Mouse (Mus musculus) spleen, adult 2 months (tissue): ENCODE results near the gene Impdh1. TPM values are rescaled to one million over a fixed set of nuclear protein-coding genes. Genes with fewer than 3 reads are reported as not detected.

Source experiments
- DNase-seq, 2 experiments: peaks; one replicate each; pipeline versions ENCODE4 v3.0.0 to v3.0.0-alpha.2; 2012 to 2021; ENCODE audit warnings: low spot score in 2 of 2, low read depth in 1 of 2
- H3K27ac ChIP-seq: fragments of 200-500 bp; 2 replicates; pipeline ENCODE4 v1.5.1; 2012; ENCODE audit warnings: low read length, inconsistent platforms; ENCODE audit not compliant: insufficient read depth
- H3K27me3 ChIP-seq: fragments of 200-500 bp; 2 replicates; pipeline ENCODE4 v1.6.1; 2012; ENCODE audit warnings: mild to moderate bottlenecking, moderate library complexity, low read length, inconsistent platforms; ENCODE audit not compliant: control insufficient read depth, insufficient read depth
- H3K36me3 ChIP-seq: fragments of 200-500 bp; 2 replicates; pipeline ENCODE4 v1.6.1; 2012; ENCODE audit warnings: mild to moderate bottlenecking, low read length, inconsistent platforms; ENCODE audit not compliant: control insufficient read depth, insufficient read depth
- H3K4me1 ChIP-seq: fragments of 200-500 bp; 2 replicates; pipeline ENCODE4 v1.6.1; 2011; ENCODE audit warnings: inconsistent platforms; ENCODE audit not compliant: control insufficient read depth, insufficient read depth, insufficient read length
- H3K4me3 ChIP-seq: fragments of 200-500 bp; 2 replicates; pipeline ENCODE4 v1.5.1; 2011; ENCODE audit warnings: mild to moderate bottlenecking, inconsistent platforms; ENCODE audit not compliant: insufficient read depth, insufficient read length; ENCODE audit errors: extremely low read depth
- CTCF ChIP-seq: fragments of 200-500 bp; IDR thresholded peaks from 2 replicates; pipeline ENCODE4 v1.5.1; 2011; ENCODE audit warnings: mild to moderate bottlenecking, inconsistent platforms; ENCODE audit not compliant: insufficient read depth, insufficient read length, insufficient replicate concordance; ENCODE audit errors: extremely low read depth
- POLR2A ChIP-seq: fragments of 200-500 bp; IDR thresholded peaks from 2 replicates; pipeline ENCODE4 v1.6.1; 2011; ENCODE audit warnings: low read depth, low read length, inconsistent platforms
- WGBS: fragments of 180-500 bp; shearing (Covaris S2); methylation state at CpG from one replicate; pipeline ENCODE4 v1.1.7; 2018; 5-methylcytosine and 5-hydroxymethylcytosine counted together
- polyA plus RNA-seq: library from polyadenylated mRNA; depleted of rRNA; stranded (reverse); fragments of >200 nt; gene quantifications from 2 replicates; pipeline ENCODE4 v1.2.3, GENCODE M21; 2012

The Impdh1 gene
- polyA plus RNA-seq, 1 experiment: 40.7 TPM

DNA sequence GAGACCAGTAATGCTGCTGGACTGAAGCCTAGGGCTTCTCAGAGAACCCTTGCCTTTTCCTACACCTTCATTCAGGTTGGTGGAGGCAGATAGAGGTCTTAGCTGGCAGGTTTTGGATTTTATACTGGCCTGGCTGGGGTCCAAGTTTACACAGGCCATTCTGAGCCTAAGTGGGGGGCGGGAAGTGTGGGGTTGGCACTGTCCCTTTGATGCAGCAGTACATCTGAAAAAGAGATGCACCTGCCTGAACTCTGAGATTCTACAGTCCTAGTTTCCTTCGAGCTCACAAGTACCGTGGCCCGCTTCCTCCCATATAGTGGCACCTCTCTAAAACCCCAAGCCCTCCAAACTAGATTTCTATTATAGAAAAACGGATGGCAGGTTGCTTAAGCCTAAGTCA is 1.4 kb downstream of the Impdh1 start:
- H3K36me3 ChIP-seq: no peaks in the 10 kb centered on the region
- 13% methylated on average over 5 of the region's 5 CpGs for WGBS
- peaks cover 9% of the 10 kb centered on the region for H3K4me1 ChIP-seq
- DNase-seq: no peak
- H3K27ac ChIP-seq: peak overlapping the region; percentile 70; the same call in 1 of the 2 replicates
- no peak overlapping the region for H3K4me3 ChIP-seq
- no peak for TF ChIP-seq CTCF
- TF ChIP-seq POLR2A: no peak
- no peaks in the 10 kb centered on the region for H3K27me3 ChIP-seq

DNA sequence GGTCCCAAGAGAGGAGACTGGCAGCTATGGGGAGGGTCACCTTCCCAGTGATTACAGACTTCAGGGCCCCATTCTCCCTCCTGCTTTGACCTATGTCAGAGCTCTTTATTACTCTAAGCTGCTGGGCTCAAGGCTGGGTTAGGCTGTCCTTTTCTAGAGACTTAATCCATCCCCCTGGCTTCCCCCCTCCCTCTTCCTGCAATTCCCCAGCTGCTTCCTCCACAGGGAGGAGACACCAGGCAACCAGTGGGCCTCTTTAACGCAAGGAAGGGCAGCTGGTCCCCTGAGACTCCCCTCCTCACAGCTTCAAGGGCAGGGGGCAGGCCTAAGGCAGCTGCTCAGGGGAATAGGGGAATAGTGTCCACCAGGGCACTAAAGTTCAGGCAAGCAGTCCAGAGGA is 1.9 kb downstream of the Impdh1 start:
- Histone ChIP-seq H3K4me3 (no peak overlapping the region), H3K27me3 (no peaks in the 10 kb centered on the region), H3K36me3 (no peaks in the 10 kb centered on the region), H3K4me1 (peaks cover 9% of the 10 kb centered on the region), H3K27ac (no peak overlapping the region)
- 19% methylated on average over 1 of the region's 1 CpGs for WGBS
- DNase-seq: no peak
- TF ChIP-seq CTCF: no peak
- no peak for TF ChIP-seq POLR2A

DNA sequence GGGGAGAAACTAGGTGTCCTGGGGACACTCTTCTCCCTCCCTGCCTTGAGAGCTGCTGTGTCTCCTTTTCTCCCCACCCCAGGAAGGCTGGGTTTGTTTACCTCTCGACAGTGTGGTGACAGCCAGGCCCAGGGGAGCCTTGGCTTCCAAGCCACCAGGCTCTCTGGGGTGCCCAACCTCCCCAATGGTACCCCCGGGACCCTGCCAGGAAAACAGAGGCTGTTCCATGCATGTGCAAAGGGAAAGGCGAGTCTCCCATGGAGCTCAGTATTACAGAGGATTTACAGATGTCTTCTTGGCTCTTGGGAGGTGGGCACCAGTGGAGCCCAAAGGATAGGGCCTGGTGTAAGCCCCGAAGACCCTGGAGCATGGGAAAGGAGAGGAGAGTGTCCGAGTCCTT is 2.7 kb downstream of the Impdh1 start:
- no peaks in the 10 kb centered on the region for H3K27me3 ChIP-seq
- WGBS: 64% methylated on average over 5 of the region's 5 CpGs
- H3K4me3 ChIP-seq: no peak overlapping the region
- H3K36me3 ChIP-seq: no peaks in the 10 kb centered on the region
- no peak overlapping the region for H3K27ac ChIP-seq
- H3K4me1 ChIP-seq: peaks cover 9% of the 10 kb centered on the region
- TF ChIP-seq POLR2A (no peak), CTCF (no peak)
- DNase-seq: no peak

DNA sequence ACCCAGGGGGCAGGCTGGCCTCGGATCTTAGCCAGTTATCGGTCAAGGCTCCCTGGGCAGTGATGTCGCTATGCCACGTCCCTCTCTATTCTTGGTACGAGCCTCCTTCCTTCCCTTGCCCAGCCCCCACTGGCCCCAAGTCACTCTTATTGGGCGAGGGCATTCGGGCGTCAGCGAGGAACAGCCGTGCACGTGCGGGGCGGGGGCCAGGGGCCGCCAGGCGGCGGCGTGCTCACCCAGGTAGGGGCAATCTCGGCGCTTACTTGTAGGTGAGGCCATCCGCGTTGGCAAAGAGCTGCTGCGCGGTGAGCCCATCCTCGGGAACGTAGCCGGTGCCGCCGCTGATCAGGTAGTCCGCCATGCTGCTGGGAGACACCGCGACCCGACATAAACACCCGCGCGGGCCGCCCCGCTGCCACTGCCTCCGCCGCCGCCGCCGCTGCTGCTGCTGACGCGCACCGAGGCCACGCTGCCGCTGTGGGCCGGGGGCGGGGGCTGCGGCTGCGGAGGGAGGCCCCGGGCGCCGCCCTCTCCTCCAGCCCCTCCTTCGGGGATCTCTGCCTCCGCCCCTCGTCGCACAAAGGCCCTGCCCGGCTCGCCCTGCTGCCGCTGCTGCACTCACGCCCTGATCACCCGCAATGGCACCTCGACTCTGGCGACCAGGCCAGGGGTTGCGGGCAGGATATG is 4.2 kb downstream of the Impdh1 start:
- Histone ChIP-seq H3K4me1 (peaks cover 9% of the 10 kb centered on the region), H3K4me3 (peak overlapping the region; percentile 73), H3K27me3 (no peaks in the 10 kb centered on the region), H3K36me3 (no peaks in the 10 kb centered on the region), H3K27ac (peak overlapping the region; percentile 79)
- DNase-seq: peak; percentile 63 to 83
- WGBS: under 1% methylated on average over 62 of the region's 66 CpGs
- TF ChIP-seq POLR2A (no peak), CTCF (peak; percentile 2; the same call in 1 of the 2 replicates)

DNA sequence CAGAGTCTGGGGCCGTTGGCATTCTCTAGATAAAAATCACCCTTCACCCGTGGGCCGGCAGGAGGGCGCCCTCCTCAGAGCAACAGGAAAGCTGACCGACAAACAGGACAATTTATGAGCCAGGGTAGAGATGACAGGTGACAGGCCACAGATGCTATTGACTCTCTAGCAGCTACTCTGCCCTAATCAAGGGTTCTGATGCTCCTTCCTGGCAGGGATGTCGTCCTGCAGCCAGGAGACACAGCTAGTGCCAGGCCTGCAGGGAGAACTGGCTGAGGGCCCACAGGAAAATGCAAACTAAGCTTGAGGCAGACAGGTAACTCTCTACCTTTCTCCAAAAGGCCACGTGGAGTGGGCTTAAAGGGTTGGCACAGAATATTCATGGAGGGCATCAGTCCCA is 5.0 kb downstream of the Impdh1 start:
- no peaks in the 10 kb centered on the region for H3K27me3 ChIP-seq
- peaks cover 9% of the 10 kb centered on the region for H3K4me1 ChIP-seq
- TF ChIP-seq POLR2A (no peak), CTCF (no peak)
- peak overlapping the region; percentile 73 for H3K4me3 ChIP-seq
- no peak overlapping the region for H3K27ac ChIP-seq
- 16% methylated on average over 7 of the region's 7 CpGs for WGBS
- DNase-seq: no peak
- peaks cover 1% of the 10 kb centered on the region; the same call in 1 of the 2 replicates for H3K36me3 ChIP-seq

DNA sequence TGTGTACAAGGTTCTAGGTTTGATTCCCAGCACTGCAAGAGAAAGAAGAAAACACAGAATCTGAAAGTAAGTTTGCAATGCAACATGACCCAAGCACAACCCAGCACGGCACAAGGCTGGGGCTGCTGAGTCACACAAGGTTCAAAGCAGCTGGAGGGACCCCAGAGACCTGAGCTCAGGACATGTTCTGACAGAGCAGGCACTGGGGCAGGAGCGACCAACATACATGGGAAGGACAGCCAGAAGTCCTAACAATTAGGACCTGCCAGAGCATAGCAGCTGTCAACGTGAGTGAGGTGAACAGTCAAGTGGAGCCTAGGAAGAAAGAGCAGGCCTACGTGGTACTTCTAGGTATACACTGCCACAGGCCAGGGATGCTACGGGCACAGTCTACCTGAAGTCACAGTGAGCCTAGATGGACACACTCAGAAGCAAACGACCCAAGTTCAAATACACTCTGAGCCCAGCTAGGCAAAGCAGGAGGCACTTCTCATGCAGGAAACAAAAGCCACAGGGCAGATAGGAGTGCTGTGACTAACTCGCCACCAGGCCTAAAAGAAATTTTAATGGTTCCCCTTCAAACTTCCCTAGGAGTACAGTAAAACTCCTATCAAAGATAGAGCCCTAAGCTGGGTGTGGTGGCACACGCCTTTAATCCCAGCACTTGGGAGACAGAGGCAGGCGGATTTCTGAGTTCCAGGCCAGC is 5.8 kb downstream of the Impdh1 start:
- Histone ChIP-seq H3K27me3 (no peaks in the 10 kb centered on the region), H3K27ac (no peak overlapping the region), H3K36me3 (peaks cover 4% of the 10 kb centered on the region; the same call in 1 of the 2 replicates), H3K4me3 (no peak overlapping the region), H3K4me1 (peaks cover 9% of the 10 kb centered on the region; the same call in 1 of the 2 replicates)
- 72% methylated on average over 9 of the region's 9 CpGs for WGBS
- TF ChIP-seq CTCF (no peak), POLR2A (no peak)
- no peak for DNase-seq

DNA sequence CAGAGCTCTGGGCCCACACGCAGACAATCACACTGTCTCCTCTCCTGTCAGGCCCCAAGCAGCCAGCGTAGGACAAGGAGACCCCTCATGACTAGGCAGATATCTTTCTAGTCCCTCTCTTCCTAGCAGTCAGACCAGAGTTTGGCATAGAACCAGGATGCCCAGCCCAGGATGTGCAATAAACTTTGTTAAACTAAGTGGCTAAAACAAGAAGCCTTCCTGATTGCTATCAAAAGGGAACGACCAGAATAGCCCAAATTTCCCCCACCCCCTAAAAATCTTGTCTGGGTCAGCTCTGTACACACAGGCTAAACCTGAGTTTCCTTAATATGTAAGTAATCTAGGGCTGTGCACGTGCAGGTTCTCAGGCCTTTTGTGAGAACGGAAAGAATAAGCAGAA is 8.0 kb downstream of the Impdh1 start:
- no peak overlapping the region for H3K4me3 ChIP-seq
- peaks cover 6% of the 10 kb centered on the region; the same call in 1 of the 2 replicates for H3K4me1 ChIP-seq
- WGBS: 66% methylated on average over 5 of the region's 5 CpGs
- H3K27ac ChIP-seq: no peak overlapping the region
- H3K27me3 ChIP-seq: no peaks in the 10 kb centered on the region
- no peak for DNase-seq
- H3K36me3 ChIP-seq: peaks cover 4% of the 10 kb centered on the region
- TF ChIP-seq POLR2A (no peak), CTCF (no peak)
